Mouse (Mus musculus): ENCODE results near the gene Brca2. TPM values are rescaled to one million over a fixed set of nuclear protein-coding genes. Genes with fewer than 3 reads are reported as not detected.

The Brca2 gene
- polyA plus RNA-seq, 1 experiment from 2014 or later = 9.6 TPM

- no peak overlapping the region for H3K4me3 ChIP-seq (ENCODE audit: low read depth, low read length)
- H3K4me2 ChIP-seq (ENCODE audit: low read length) = no peak overlapping the region
- H3K9ac ChIP-seq (ENCODE audit: low read depth, low read length) = no peak overlapping the region
- peaks cover 15% of the 10 kb centered on the region; the same call in 1 of the 2 replicates for H3K36me3 ChIP-seq (ENCODE audit: control insufficient read depth, insufficient read depth, low read length)
- no peaks in the 10 kb centered on the region for H3K4me1 ChIP-seq (ENCODE audit: control insufficient read depth, insufficient read depth, low read length)
- H3K27ac ChIP-seq (ENCODE audit: low read length) = no peak overlapping the region
- ATAC-seq = no peak
- no peaks in the 10 kb centered on the region for H3K27me3 ChIP-seq (ENCODE audit: control insufficient read depth, insufficient read depth, low read depth, low read length)
- WGBS = 93% methylated on average over 3 of the region's 3 CpGs
- H3K9me3 ChIP-seq (replicated peaks; ENCODE audit: control insufficient read depth, low read length, poor library complexity, severe bottlenecking) = no peaks in the 10 kb centered on the region
Measured at GRCm38 (mm10) chr5:150574403-150574802, 52.0 kb downstream of the Brca2 start.

GRCm38 (mm10) chr5:150574885-150575284 is 52.5 kb downstream of the Brca2 start:
- no peak overlapping the region for H3K4me2 ChIP-seq (ENCODE audit: low read length)
- 84% methylated on average over 5 of the region's 5 CpGs for WGBS
- no peak overlapping the region for H3K9ac ChIP-seq (ENCODE audit: low read depth, low read length)
- no peaks in the 10 kb centered on the region for H3K4me1 ChIP-seq (ENCODE audit: control insufficient read depth, insufficient read depth, low read length)
- peaks cover 15% of the 10 kb centered on the region; the same call in 1 of the 2 replicates for H3K36me3 ChIP-seq (ENCODE audit: control insufficient read depth, insufficient read depth, low read length)
- ATAC-seq = no peak
- no peaks in the 10 kb centered on the region for H3K27me3 ChIP-seq (ENCODE audit: control insufficient read depth, insufficient read depth, low read depth, low read length)
- no peak overlapping the region for H3K27ac ChIP-seq (ENCODE audit: low read length)
- no peaks in the 10 kb centered on the region for H3K9me3 ChIP-seq (replicated peaks; ENCODE audit: control insufficient read depth, low read length, poor library complexity, severe bottlenecking)
- H3K4me3 ChIP-seq (ENCODE audit: low read depth, low read length) = no peak overlapping the region

- no peak overlapping the region for H3K4me3 ChIP-seq (ENCODE audit: low read depth, low read length)
- H3K4me1 ChIP-seq (ENCODE audit: control insufficient read depth, insufficient read depth, low read length) = no peaks in the 10 kb centered on the region
- 88% methylated on average over 11 of the region's 11 CpGs for WGBS
- no peaks in the 10 kb centered on the region for H3K9me3 ChIP-seq (replicated peaks; ENCODE audit: control insufficient read depth, low read length, poor library complexity, severe bottlenecking)
- H3K9ac ChIP-seq (ENCODE audit: low read depth, low read length) = no peak overlapping the region
- H3K36me3 ChIP-seq (ENCODE audit: control insufficient read depth, insufficient read depth, low read length) = peaks cover 10% of the 10 kb centered on the region; the same call in 1 of the 2 replicates
- no peak for ATAC-seq
- no peak overlapping the region for H3K4me2 ChIP-seq (ENCODE audit: low read length)
- H3K27ac ChIP-seq (ENCODE audit: low read length) = no peak overlapping the region
- no peaks in the 10 kb centered on the region for H3K27me3 ChIP-seq (ENCODE audit: control insufficient read depth, insufficient read depth, low read depth, low read length)
Measured at GRCm38 (mm10) chr5:150576832-150577231, 54.4 kb downstream of the Brca2 start.

- no peaks in the 10 kb centered on the region for H3K27me3 ChIP-seq (ENCODE audit: control insufficient read depth, insufficient read depth, low read depth, low read length)
- H3K36me3 ChIP-seq (ENCODE audit: control insufficient read depth, insufficient read depth, low read length) = 0 out of 2 replicates have a peak, but pooled peaks cover under 1% of the 10 kb centered on the region
- H3K4me2 ChIP-seq (ENCODE audit: low read length) = no peak overlapping the region
- WGBS = 85% methylated on average over 6 of the region's 6 CpGs
- no peak overlapping the region for H3K27ac ChIP-seq (ENCODE audit: low read length)
- H3K4me3 ChIP-seq (ENCODE audit: low read depth, low read length) = no peak overlapping the region
- H3K9ac ChIP-seq (ENCODE audit: low read depth, low read length) = no peak overlapping the region
- no peaks in the 10 kb centered on the region for H3K9me3 ChIP-seq (replicated peaks; ENCODE audit: control insufficient read depth, low read length, poor library complexity, severe bottlenecking)
- H3K4me1 ChIP-seq (ENCODE audit: control insufficient read depth, insufficient read depth, low read length) = no peaks in the 10 kb centered on the region
- no peak for ATAC-seq
Measured at GRCm38 (mm10) chr5:150578613-150579171, 56.3 kb downstream of the Brca2 start.

GRCm38 (mm10) chr5:150581180-150581579 is 58.8 kb downstream of the Brca2 start:
- Histone ChIP-seq H3K27me3 (ENCODE audit: control insufficient read depth, insufficient read depth, low read depth, low read length) (no peaks in the 10 kb centered on the region), H3K36me3 (ENCODE audit: control insufficient read depth, insufficient read depth, low read length) (no peaks in the 10 kb centered on the region), H3K9me3 (replicated peaks; ENCODE audit: control insufficient read depth, low read length, poor library complexity, severe bottlenecking) (no peaks in the 10 kb centered on the region), H3K4me2 (ENCODE audit: low read length) (no peak overlapping the region), H3K27ac (ENCODE audit: low read length) (no peak overlapping the region), H3K9ac (ENCODE audit: low read depth, low read length) (no peak overlapping the region), H3K4me3 (ENCODE audit: low read depth, low read length) (no peak overlapping the region), H3K4me1 (ENCODE audit: control insufficient read depth, insufficient read depth, low read length) (no peaks in the 10 kb centered on the region)
- ATAC-seq = no peak
- WGBS = 53% methylated on average over 6 of the region's 6 CpGs

GRCm38 (mm10) chr5:150583181-150583580 is 60.8 kb downstream of the Brca2 start:
- Histone ChIP-seq H3K9ac (ENCODE audit: low read depth, low read length) (no peak overlapping the region), H3K9me3 (replicated peaks; ENCODE audit: control insufficient read depth, low read length, poor library complexity, severe bottlenecking) (no peaks in the 10 kb centered on the region), H3K4me3 (ENCODE audit: low read depth, low read length) (no peak overlapping the region), H3K27ac (ENCODE audit: low read length) (no peak overlapping the region), H3K4me2 (ENCODE audit: low read length) (no peak overlapping the region), H3K27me3 (ENCODE audit: control insufficient read depth, insufficient read depth, low read depth, low read length) (no peaks in the 10 kb centered on the region), H3K4me1 (ENCODE audit: control insufficient read depth, insufficient read depth, low read length) (no peaks in the 10 kb centered on the region), H3K36me3 (ENCODE audit: control insufficient read depth, insufficient read depth, low read length) (no peaks in the 10 kb centered on the region)
- ATAC-seq = no peak
- 85% methylated on average over 5 of the region's 5 CpGs for whole genome bisulfite sequencing

GRCm38 (mm10) chr5:150583622-150584336 is 61.3 kb downstream of the Brca2 start:
- H3K9ac ChIP-seq (ENCODE audit: low read depth, low read length) = no peak overlapping the region
- no peak overlapping the region for H3K4me3 ChIP-seq (ENCODE audit: low read depth, low read length)
- no peaks in the 10 kb centered on the region for H3K27me3 ChIP-seq (ENCODE audit: control insufficient read depth, insufficient read depth, low read depth, low read length)
- no peak overlapping the region for H3K4me2 ChIP-seq (ENCODE audit: low read length)
- 70% methylated on average over 5 of the region's 5 CpGs for WGBS
- no peaks in the 10 kb centered on the region for H3K4me1 ChIP-seq (ENCODE audit: control insufficient read depth, insufficient read depth, low read length)
- no peaks in the 10 kb centered on the region for H3K9me3 ChIP-seq (replicated peaks; ENCODE audit: control insufficient read depth, low read length, poor library complexity, severe bottlenecking)
- ATAC-seq = no peak
- no peaks in the 10 kb centered on the region for H3K36me3 ChIP-seq (ENCODE audit: control insufficient read depth, insufficient read depth, low read length)
- H3K27ac ChIP-seq (ENCODE audit: low read length) = no peak overlapping the region

- WGBS = 55% methylated on average over 6 of the region's 6 CpGs
- H3K27me3 ChIP-seq (ENCODE audit: control insufficient read depth, insufficient read depth, low read depth, low read length) = no peaks in the 10 kb centered on the region
- no peak for ATAC-seq
- H3K9ac ChIP-seq (ENCODE audit: low read depth, low read length) = no peak overlapping the region
- H3K4me1 ChIP-seq (ENCODE audit: control insufficient read depth, insufficient read depth, low read length) = no peaks in the 10 kb centered on the region
- H3K9me3 ChIP-seq (replicated peaks; ENCODE audit: control insufficient read depth, low read length, poor library complexity, severe bottlenecking) = no peaks in the 10 kb centered on the region
- H3K4me3 ChIP-seq (ENCODE audit: low read depth, low read length) = no peak overlapping the region
- no peak overlapping the region for H3K27ac ChIP-seq (ENCODE audit: low read length)
- H3K4me2 ChIP-seq (ENCODE audit: low read length) = no peak overlapping the region
- no peaks in the 10 kb centered on the region for H3K36me3 ChIP-seq (ENCODE audit: control insufficient read depth, insufficient read depth, low read length)
Measured at GRCm38 (mm10) chr5:150584337-150584729, 61.9 kb downstream of the Brca2 start.

GRCm38 (mm10) chr5:150589945-150590344 is 67.5 kb downstream of the Brca2 start:
- H3K4me3 ChIP-seq (ENCODE audit: low read depth, low read length) = no peak overlapping the region
- H3K4me2 ChIP-seq (ENCODE audit: low read length) = no peak overlapping the region
- H3K27ac ChIP-seq (ENCODE audit: low read length) = no peak overlapping the region
- H3K36me3 ChIP-seq (ENCODE audit: control insufficient read depth, insufficient read depth, low read length) = no peaks in the 10 kb centered on the region
- H3K4me1 ChIP-seq (ENCODE audit: control insufficient read depth, insufficient read depth, low read length) = peaks cover 6% of the 10 kb centered on the region
- no peak for ATAC-seq
- WGBS = 79% methylated on average over 2 of the region's 2 CpGs
- 0 out of 2 replicates have a peak, but pooled peaks cover 5% of the 10 kb centered on the region for H3K27me3 ChIP-seq (ENCODE audit: control insufficient read depth, insufficient read depth, low read depth, low read length)
- no peak overlapping the region for H3K9ac ChIP-seq (ENCODE audit: low read depth, low read length)
- H3K9me3 ChIP-seq (replicated peaks; ENCODE audit: control insufficient read depth, low read length, poor library complexity, severe bottlenecking) = no peaks in the 10 kb centered on the region
